Mouse (Mus musculus) G1E-ER4 (cell line): ENCODE data around the gene Rdh7. TPM values are rescaled to one million over a fixed set of nuclear protein-coding genes. Genes with fewer than 3 reads are reported as not detected.

ENCODE experiments used
- GATA1 ChIP-seq: IDR thresholded peaks from one replicate; pipeline ENCODE4 v1.8.0; 2012; ENCODE audit warnings: low read length, inconsistent platforms
- polyA plus RNA-seq: library from polyadenylated mRNA; stranded (reverse); fragments of >175 nt; gene quantifications from 2 replicates; pipeline ENCODE4 v1.2.3, GENCODE M21; 2012

Gene Rdh7
- polyA plus RNA-seq, 1 experiment: not detected

DNA sequence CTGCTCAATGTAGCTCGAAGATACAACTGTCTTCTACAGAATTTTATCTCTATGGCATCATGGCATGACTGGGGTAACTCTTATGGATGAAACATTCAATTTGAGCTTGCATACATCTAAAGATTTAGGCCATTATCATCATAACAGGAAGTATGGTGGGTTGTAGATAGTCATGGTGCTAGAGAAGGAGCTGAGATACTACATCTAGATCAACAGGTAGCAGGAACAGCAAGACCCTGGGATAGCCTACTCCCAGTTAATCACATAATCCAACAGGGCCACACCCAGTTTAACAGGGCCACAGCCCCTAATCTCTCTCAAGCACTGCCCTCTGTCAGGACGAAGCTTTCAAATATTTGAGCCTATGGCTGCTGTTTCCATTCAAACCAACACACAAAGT lies 47.8 kb downstream of the Rdh7 start:
- peak; percentile 56 for TF ChIP-seq GATA1

DNA sequence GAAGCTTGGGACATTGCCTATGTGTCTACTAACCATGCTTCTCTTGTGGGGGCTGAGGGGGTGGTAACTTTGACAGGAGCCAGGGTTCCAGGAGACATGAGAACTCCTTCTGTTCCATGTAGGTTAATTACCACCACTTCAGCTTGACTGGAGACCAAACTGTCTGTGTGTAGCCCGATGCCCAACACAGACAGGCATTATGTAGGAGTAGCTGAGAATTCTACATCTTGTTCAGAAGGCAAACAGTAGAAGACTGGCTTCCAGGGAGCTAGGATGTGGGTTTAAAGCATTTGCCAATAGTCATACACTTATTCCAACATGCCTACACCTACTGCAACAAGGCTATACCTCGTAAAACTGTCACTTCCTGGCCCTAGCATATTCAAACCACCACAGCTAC lies 50.1 kb downstream of the Rdh7 start:
- no peak for TF ChIP-seq GATA1

DNA sequence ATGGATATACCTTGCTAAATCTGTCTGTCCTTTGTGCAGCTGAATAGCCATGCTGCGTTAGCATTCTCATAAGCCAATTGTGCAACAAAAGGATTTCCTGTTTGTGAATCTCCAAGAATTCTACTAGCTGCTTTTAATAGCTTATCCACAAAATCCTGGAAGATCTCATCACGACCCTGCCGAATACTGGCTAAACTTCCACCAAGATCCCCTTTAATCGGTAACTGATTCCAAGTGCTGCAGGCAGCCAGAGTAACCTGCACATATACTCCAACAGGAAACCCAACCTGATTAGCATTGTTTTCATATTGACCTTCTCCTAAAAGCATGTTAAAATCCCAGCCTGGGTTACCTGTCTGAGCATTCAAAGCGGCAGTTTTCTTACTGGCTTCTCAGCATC lies 53.3 kb downstream of the Rdh7 start:
- TF ChIP-seq GATA1: no peak

Other genes starting within 250 kb of the Rdh7 start
- 30.3 and 51.0 TPM in 2 replicates for gene Stat6, start 245.8 kb downstream of the Rdh7 start, polyA plus RNA-seq
- gene Nemp1, start 221.9 kb downstream of the Rdh7 start, polyA plus RNA-seq: 3.8 and 8.0 TPM in 2 replicates
- gene Nab2, start 220.2 kb downstream of the Rdh7 start, polyA plus RNA-seq: 68.1 and 76.8 TPM in 2 replicates
- gene Myo1a, start 183.6 kb downstream of the Rdh7 start, polyA plus RNA-seq: 0.05 TPM in 1 of 2 replicates, not detected in the other
- not detected in 2 replicates for gene Tac2, start 164.3 kb downstream of the Rdh7 start, polyA plus RNA-seq
- 3.1 and 3.4 TPM in 2 replicates for gene Zbtb39, start 149.3 kb downstream of the Rdh7 start, polyA plus RNA-seq
- gene Gpr182, start 137.1 kb downstream of the Rdh7 start, polyA plus RNA-seq: not detected in 2 replicates
- gene Rdh1, start 129.1 kb downstream of the Rdh7 start, polyA plus RNA-seq: not detected in 2 replicates
- not detected in 2 replicates for gene Rdh16f1, start 129.0 kb downstream of the Rdh7 start, polyA plus RNA-seq
- gene Rdh9, start 112.4 kb downstream of the Rdh7 start, polyA plus RNA-seq: not detected in 2 replicates
- gene Rdh16, start 87.7 kb downstream of the Rdh7 start, polyA plus RNA-seq: not detected in 2 replicates
- not detected in 2 replicates for gene Rdh19, start 38.9 kb downstream of the Rdh7 start, polyA plus RNA-seq
- gene Rdh16f2, start 22.3 kb downstream of the Rdh7 start, polyA plus RNA-seq: not detected in 2 replicates
- gene Sdr9c7, start 9.7 kb upstream of the Rdh7 start, polyA plus RNA-seq: not detected in 2 replicates
- gene Hsd17b6, start 118.8 kb upstream of the Rdh7 start, polyA plus RNA-seq: not detected in 2 replicates
- gene Prim1, start 126.4 kb upstream of the Rdh7 start, polyA plus RNA-seq: 1.4 and 2.4 TPM in 2 replicates
- 68.4 and 148 TPM in 2 replicates for gene Naca, start 146.8 kb upstream of the Rdh7 start, polyA plus RNA-seq
- 213 and 308 TPM in 2 replicates for gene Ptges3, start 170.1 kb upstream of the Rdh7 start, polyA plus RNA-seq
- 2,012 and 2,953 TPM in 2 replicates for gene Atp5b, start 194.5 kb upstream of the Rdh7 start, polyA plus RNA-seq
- gene Baz2a, start 202.8 kb upstream of the Rdh7 start, polyA plus RNA-seq: 30.8 and 32.5 TPM in 2 replicates